Mouse (Mus musculus) heart, embryonic 14.5 days (tissue): Measurements from ENCODE around the gene Myo10. TPM values are rescaled to one million over a fixed set of nuclear protein-coding genes. Genes with fewer than 3 reads are reported as not detected.

ENCODE experiments used
- ATAC-seq: fragments of 200-750 bp; cut with Nextera tagmentation; 2 replicates; pipeline ENCODE4 v1.8.0; 2017; ENCODE audit warnings: low read depth, moderate TSS enrichment; ENCODE audit not compliant: insufficient number of reproducible peaks, insufficient read depth, low FRiP score
- H3K27ac ChIP-seq, 2 experiments: fragments of 200-500 bp in 1 of 2; fragments of 300-500 bp in 1 of 2; sonication (generic) in 1 of 2; replicated peaks in 1 of 2; 2 replicates each; pipeline ENCODE4 v1.5.1; 2012 to 2014; ENCODE audit warnings: low read depth in 2 of 2, low read length in 2 of 2, control low read depth in 1 of 2, mild to moderate bottlenecking in 1 of 2, mixed read lengths in 1 of 2; ENCODE audit not compliant: control insufficient read depth in 1 of 2, insufficient read depth in 1 of 2
- H3K27me3 ChIP-seq: fragments of 300-500 bp; sonication (generic); 2 replicates; pipeline ENCODE4 v1.6.1; 2014; ENCODE audit warnings: mild to moderate bottlenecking, low read length, control low read depth; ENCODE audit not compliant: control insufficient read depth, insufficient read depth
- H3K36me3 ChIP-seq: fragments of 300-500 bp; sonication (generic); 2 replicates; pipeline ENCODE4 v1.6.1; 2014; ENCODE audit warnings: mild to moderate bottlenecking, control low read depth, low read length, mixed read lengths; ENCODE audit not compliant: control insufficient read depth, insufficient read depth
- H3K4me1 ChIP-seq, 2 experiments: fragments of 200-500 bp in 1 of 2; fragments of 300-500 bp in 1 of 2; sonication (generic) in 1 of 2; 2 replicates each; pipeline ENCODE4 v1.6.1; 2012 to 2014; ENCODE audit warnings: low read length in 2 of 2, control low read depth in 1 of 2, mixed read lengths in 1 of 2; ENCODE audit not compliant: control insufficient read depth in 2 of 2, insufficient read depth in 2 of 2
- H3K4me2 ChIP-seq: fragments of 300-500 bp; sonication (generic); 2 replicates; pipeline ENCODE4 v1.6.1; 2014; ENCODE audit warnings: mild to moderate bottlenecking, low read length
- H3K4me3 ChIP-seq, 2 experiments: fragments of 200-500 bp in 1 of 2; fragments of 300-500 bp in 1 of 2; sonication (generic) in 1 of 2; 2 replicates each; pipeline ENCODE4 v1.5.1; 2012 to 2014; ENCODE audit warnings: low read length in 2 of 2, mild to moderate bottlenecking in 2 of 2, control low read depth in 1 of 2, low read depth in 1 of 2, moderate library complexity in 1 of 2; ENCODE audit not compliant: control insufficient read depth in 1 of 2, insufficient read depth in 1 of 2
- H3K9ac ChIP-seq: fragments of 300-500 bp; sonication (generic); 2 replicates; pipeline ENCODE4 v1.6.1; 2014; ENCODE audit warnings: mild to moderate bottlenecking, low read length
- H3K9me3 ChIP-seq: fragments of 300-500 bp; sonication (generic); 2 replicates; pipeline ENCODE4 v1.6.1; 2016; ENCODE audit warnings: low read length, control low read depth; ENCODE audit not compliant: control insufficient read depth
- WGBS: fragments of 180-500 bp; shearing (Covaris S2); extraction: QIAGEN DNeasy Blood & Tissue Kit; methylation state at CpG from one replicate; pipeline ENCODE4 v1.1.7; 2014; 5-methylcytosine and 5-hydroxymethylcytosine counted together
- polyA plus RNA-seq: library from polyadenylated mRNA; unstranded; fragments of >200 nt; fragmentation: Nextera tagmentation; extraction: Ambion mirVana; gene quantifications from 2 replicates; pipeline ENCODE4 v1.2.1, GENCODE M21; 2014

Myo10 gene
- polyA plus RNA-seq, 1 experiment from 2014 or later = 12.6 TPM

- Histone ChIP-seq H3K36me3 (no peaks in the 10 kb centered on the region), H3K9ac (no peak overlapping the region), H3K4me3 (no peak overlapping the region), H3K4me1 (no peaks in the 10 kb centered on the region), H3K9me3 (no peaks in the 10 kb centered on the region), H3K27ac (no peak overlapping the region), H3K27me3 (no peaks in the 10 kb centered on the region), H3K4me2 (no peak overlapping the region)
- 75% methylated on average over 9 of the region's 9 CpGs for WGBS
- no peak for ATAC-seq
Measured at GRCm38 (mm10) chr15:25688424-25689283, 66.3 kb downstream of the Myo10 start.

- Histone ChIP-seq H3K4me2 (no peak overlapping the region), H3K36me3 (no peaks in the 10 kb centered on the region), H3K9me3 (no peaks in the 10 kb centered on the region), H3K9ac (no peak overlapping the region), H3K27ac (no peak overlapping the region), H3K4me1 (no peaks in the 10 kb centered on the region), H3K27me3 (no peaks in the 10 kb centered on the region), H3K4me3 (no peak overlapping the region)
- no peak for ATAC-seq
- WGBS = 84% methylated on average over 8 of the region's 8 CpGs
Measured at GRCm38 (mm10) chr15:25689477-25689876, 67.2 kb downstream of the Myo10 start.

GRCm38 (mm10) chr15:25690066-25690745 lies 67.9 kb downstream of the Myo10 start:
- H3K4me3 ChIP-seq = no peak overlapping the region
- no peak overlapping the region for H3K9ac ChIP-seq
- H3K4me1 ChIP-seq = no peaks in the 10 kb centered on the region
- no peak for ATAC-seq
- no peaks in the 10 kb centered on the region for H3K9me3 ChIP-seq
- H3K27me3 ChIP-seq = no peaks in the 10 kb centered on the region
- H3K27ac ChIP-seq = no peak overlapping the region
- H3K36me3 ChIP-seq = no peaks in the 10 kb centered on the region
- H3K4me2 ChIP-seq = no peak overlapping the region
- WGBS = 77% methylated on average over 15 of the region's 15 CpGs

- ATAC-seq = no peak
- H3K4me1 ChIP-seq = no peaks in the 10 kb centered on the region
- no peak overlapping the region for H3K4me2 ChIP-seq
- H3K27ac ChIP-seq = no peak overlapping the region
- no peak overlapping the region for H3K4me3 ChIP-seq
- H3K36me3 ChIP-seq = no peaks in the 10 kb centered on the region
- 87% methylated on average over 4 of the region's 4 CpGs for WGBS
- no peaks in the 10 kb centered on the region for H3K27me3 ChIP-seq
- no peak overlapping the region for H3K9ac ChIP-seq
- H3K9me3 ChIP-seq = no peaks in the 10 kb centered on the region
Measured at GRCm38 (mm10) chr15:25690746-25691105, 68.4 kb downstream of the Myo10 start.

GRCm38 (mm10) chr15:25692254-25692950 lies 70.1 kb downstream of the Myo10 start:
- 60% methylated on average over 21 of the region's 21 CpGs for WGBS
- Histone ChIP-seq H3K27me3 (no peaks in the 10 kb centered on the region), H3K36me3 (no peaks in the 10 kb centered on the region), H3K27ac (no peak overlapping the region), H3K9ac (no peak overlapping the region), H3K9me3 (no peaks in the 10 kb centered on the region), H3K4me2 (no peak overlapping the region), H3K4me1 (no peaks in the 10 kb centered on the region), H3K4me3 (no peak overlapping the region)
- ATAC-seq = no peak

- Histone ChIP-seq H3K4me1 (no peaks in the 10 kb centered on the region), H3K4me3 (no peak overlapping the region), H3K36me3 (no peaks in the 10 kb centered on the region), H3K27ac (no peak overlapping the region), H3K9ac (no peak overlapping the region), H3K9me3 (no peaks in the 10 kb centered on the region), H3K4me2 (no peak overlapping the region), H3K27me3 (no peaks in the 10 kb centered on the region)
- WGBS = 73% methylated on average over 11 of the region's 11 CpGs
- ATAC-seq = no peak
Measured at GRCm38 (mm10) chr15:25693708-25694107, 71.4 kb downstream of the Myo10 start.

- H3K9me3 ChIP-seq = no peaks in the 10 kb centered on the region
- H3K4me2 ChIP-seq = no peak overlapping the region
- H3K4me3 ChIP-seq = no peak overlapping the region
- H3K27me3 ChIP-seq = no peaks in the 10 kb centered on the region
- ATAC-seq = no peak
- no peaks in the 10 kb centered on the region for H3K4me1 ChIP-seq
- no peak overlapping the region for H3K9ac ChIP-seq
- H3K27ac ChIP-seq = no peak overlapping the region
- 99% methylated on average over 3 of the region's 4 CpGs for WGBS
- H3K36me3 ChIP-seq = no peaks in the 10 kb centered on the region
Measured at GRCm38 (mm10) chr15:25694749-25695148, 72.4 kb downstream of the Myo10 start.
